Mouse (Mus musculus) v-Abl transformed pro-B cells (cell line): ENCODE results near the gene Bnip1.

Source experiments
- in situ Hi-C, 2 experiments: fragments of 400-800 bp; cut with MboI; formaldehyde crosslinking; loops; one replicate each; pipeline ENCODE4 v1.15.1; 2025; ENCODE audit not compliant: unreplicated experiment in 2 of 2

Gene Bnip1

GRCm38 (mm10) chr17:26838191-26838910 is 57.5 kb downstream of the Bnip1 start:
- in situ Hi-C loops: loop anchor here in 1 of 2 experiments (10.0 kb wide), 1 partner anchor 556 kb away; no protein-coding TSS in a partner anchor

GRCm38 (mm10) chr17:26838911-26839717 is 58.2 kb downstream of the Bnip1 start:
- in situ Hi-C loops: loop anchor here in 1 of 2 experiments (10.0 kb wide), 1 partner anchor 556 kb away; no protein-coding TSS in a partner anchor

DNA sequence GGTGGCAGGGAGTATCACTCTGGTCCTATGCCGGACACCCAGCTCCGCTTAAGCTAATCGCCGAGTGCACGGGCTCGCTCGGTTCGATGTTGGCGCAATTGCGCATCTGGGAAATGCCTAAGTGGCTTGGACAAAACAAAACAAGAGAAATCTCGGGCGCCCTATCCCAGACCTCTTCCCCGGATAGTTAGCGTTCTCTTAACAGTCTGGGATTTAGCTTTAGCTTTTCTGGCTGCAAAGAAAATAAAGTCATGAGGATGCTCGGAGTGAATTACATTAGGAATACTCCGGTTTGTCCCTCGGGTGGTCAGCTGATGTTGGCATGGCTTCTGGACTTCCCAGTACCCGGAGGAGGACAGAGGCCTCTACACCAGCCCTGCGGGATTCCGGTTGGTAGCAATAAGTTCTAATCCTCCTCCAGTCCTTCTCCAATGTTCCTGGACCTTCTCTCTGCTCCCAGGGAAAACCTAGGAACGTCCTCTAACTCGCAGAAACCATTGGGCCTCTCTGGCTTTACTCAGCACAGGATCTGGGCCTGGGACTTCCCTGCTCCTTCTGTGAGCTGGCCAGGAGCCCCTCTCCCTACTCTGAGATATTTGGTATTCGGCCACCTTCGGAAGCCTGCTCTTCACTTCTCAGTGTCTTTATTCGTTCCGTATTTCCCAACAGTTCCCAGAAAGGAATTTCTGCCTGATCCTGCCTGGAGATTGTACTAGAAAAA is 59.0 kb downstream of the Bnip1 start:
- in situ Hi-C loops: loop anchor here in 1 of 2 experiments (10.0 kb wide), 1 partner anchor 555 kb away; no protein-coding TSS in a partner anchor

GRCm38 (mm10) chr17:26840439-26840780 is 59.5 kb downstream of the Bnip1 start:
- in situ Hi-C loops: no loop called here

DNA sequence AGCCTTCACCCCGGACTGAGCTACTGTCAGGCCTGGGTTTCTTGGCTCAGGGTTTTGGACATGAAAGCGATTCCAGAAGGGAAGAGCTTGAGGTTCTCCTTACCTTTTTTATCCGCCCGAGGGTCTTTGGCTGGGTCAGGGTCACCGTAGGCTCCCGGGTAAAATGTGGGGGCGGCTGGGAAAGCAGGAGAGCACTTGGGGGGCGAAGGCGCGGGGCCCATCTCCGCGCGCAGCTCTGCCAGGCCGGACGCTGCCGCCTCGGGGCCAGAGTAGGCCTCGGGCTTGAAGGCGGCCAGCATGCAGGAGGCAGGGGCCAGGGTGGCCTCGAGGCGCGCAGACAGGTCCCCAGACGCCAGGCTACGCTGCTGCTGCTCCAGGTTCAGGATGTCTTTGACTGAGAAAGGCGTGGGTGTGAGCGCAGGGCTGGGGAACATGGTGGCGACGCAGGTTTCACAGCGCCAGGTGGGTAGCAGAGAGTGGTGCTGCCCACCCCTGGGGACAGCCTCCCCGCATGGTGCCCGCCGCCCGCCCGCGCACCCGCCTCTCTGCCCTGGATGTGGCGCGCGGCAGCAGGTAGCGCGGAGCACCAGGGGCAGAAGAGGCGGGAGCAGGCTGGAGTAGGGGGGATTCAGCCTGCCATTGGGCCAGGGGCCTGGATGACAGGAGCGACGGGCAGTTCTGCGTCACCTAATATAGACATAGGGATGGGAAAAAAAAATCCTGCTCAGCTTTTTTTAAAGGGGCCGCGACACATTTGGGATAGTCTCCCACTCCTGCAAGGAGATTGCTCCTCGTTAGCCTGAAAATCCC is 60.3 kb downstream of the Bnip1 start:
- in situ Hi-C loops: no loop called here

DNA sequence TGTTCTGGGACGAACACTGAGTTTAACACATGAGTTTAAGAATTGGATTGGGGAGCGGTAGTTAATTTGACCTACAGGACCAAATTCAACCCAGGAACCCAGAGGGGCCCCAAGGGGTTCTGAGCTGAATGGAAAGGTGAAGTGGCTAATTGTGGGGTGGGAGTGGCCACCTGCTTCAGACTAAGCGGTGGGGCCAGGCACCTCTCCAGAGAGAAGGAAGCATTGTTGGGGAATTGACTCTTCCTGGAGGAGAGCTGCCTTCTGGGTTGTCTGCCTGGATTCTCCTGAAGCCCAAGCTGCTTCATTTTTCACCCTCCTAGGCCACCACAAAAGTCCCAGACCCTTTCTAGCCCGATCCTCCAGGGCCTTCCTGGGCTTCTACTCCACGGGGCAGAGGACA is 61.1 kb downstream of the Bnip1 start:
- in situ Hi-C loops: no loop called here
